Mouse (Mus musculus) heart, adult 2 months (tissue): ENCODE data around the gene Fads2. TPM values are rescaled to one million over a fixed set of nuclear protein-coding genes. Genes with fewer than 3 reads are reported as not detected.

Source experiments
- DNase-seq, 2 experiments: peaks; one replicate each; pipeline ENCODE4 v3.0.0; 2021
- H3K27ac ChIP-seq: fragments of 200-600 bp; 2 replicates; pipeline ENCODE4 v1.8.1; 2022
- H3K27me3 ChIP-seq: fragments of 200-500 bp; 2 replicates; pipeline ENCODE4 v1.6.1; 2012; ENCODE audit warnings: mild to moderate bottlenecking, low read length, inconsistent platforms, mixed read lengths; ENCODE audit not compliant: control insufficient read depth, insufficient read depth
- H3K36me3 ChIP-seq: fragments of 200-500 bp; 2 replicates; pipeline ENCODE4 v1.6.1; 2012; ENCODE audit warnings: low read length, inconsistent platforms; ENCODE audit not compliant: control insufficient read depth, insufficient read depth
- H3K4me1 ChIP-seq: fragments of 200-500 bp; 2 replicates; pipeline ENCODE4 v1.6.1; 2011; ENCODE audit warnings: low read length; ENCODE audit not compliant: control insufficient read depth, insufficient read depth
- H3K4me3 ChIP-seq: fragments of 200-600 bp; 2 replicates; pipeline ENCODE4 v1.8.1; 2022
- H3K79me2 ChIP-seq: fragments of 200-500 bp; replicated peaks from 2 replicates; pipeline ENCODE4 v1.6.1; 2012; ENCODE audit warnings: mild to moderate bottlenecking, inconsistent platforms, low read length, moderate library complexity, mixed read lengths; ENCODE audit not compliant: control insufficient read depth, insufficient read depth
- H3K9ac ChIP-seq: fragments of 200-500 bp; 2 replicates; pipeline ENCODE4 v1.6.1; 2012; ENCODE audit warnings: low read depth, mild to moderate bottlenecking, control low read depth, inconsistent platforms, low read length, mixed read lengths
- CTCF ChIP-seq: fragments of 200-600 bp; IDR thresholded peaks from 2 replicates; pipeline ENCODE4 v1.8.1; 2022; ENCODE audit warnings: antibody characterized with exemption, mild to moderate bottlenecking, moderate library complexity
- EP300 ChIP-seq: fragments of 200-500 bp; IDR thresholded peaks from 2 replicates; pipeline ENCODE4 v1.6.1; 2011; ENCODE audit warnings: low read depth, low read length, control low read depth; ENCODE audit not compliant: insufficient read depth
- POLR2A ChIP-seq: fragments of 200-500 bp; IDR thresholded peaks from 2 replicates; pipeline ENCODE4 v1.6.1; 2011; ENCODE audit warnings: mild to moderate bottlenecking, low read depth, low read length, control low read depth; ENCODE audit not compliant: insufficient read depth
- WGBS: fragments of 180-500 bp; shearing (Covaris S2); methylation state at CpG from one replicate; pipeline ENCODE4 v1.1.7; 2018; 5-methylcytosine and 5-hydroxymethylcytosine counted together
- intact Hi-C: fragments of 180-260 bp; cut with DNase I; formaldehyde crosslinking; loops from one replicate; pipeline ENCODE4 v1.15.1; 2025
- polyA plus RNA-seq: library from polyadenylated mRNA; depleted of rRNA; stranded (reverse); fragments of >200 nt; gene quantifications from 2 replicates; pipeline ENCODE4 v1.2.3, GENCODE M21; 2012
- total RNA-seq, 2 experiments: library from RNA; stranded (reverse); gene quantifications; 2 replicates each; pipeline ENCODE4 v1.2.3; 2021

Gene Fads2
- total and polyA plus RNA-seq, 3 experiments, result 5.3 to 13.3 (median 6.3) TPM

DNA sequence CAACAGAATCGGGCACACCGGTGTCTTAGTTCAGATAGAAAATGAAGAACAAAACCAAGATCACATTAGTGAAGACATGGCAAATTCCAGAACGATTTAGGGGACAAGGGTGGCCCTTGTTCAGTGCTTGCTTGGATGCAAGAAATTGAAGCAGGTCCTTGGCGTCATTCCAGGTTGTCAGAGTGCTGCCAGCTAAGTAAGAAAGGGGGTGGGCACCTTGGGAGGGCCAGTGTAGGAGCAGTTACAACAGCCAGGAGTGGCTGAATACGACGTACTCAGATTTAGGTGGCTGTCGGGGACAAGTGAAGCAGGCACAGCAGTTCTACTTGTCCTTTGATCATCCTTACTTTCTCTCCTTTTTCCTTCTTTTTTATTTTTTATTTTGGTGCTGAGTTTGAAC, 33.8 kb downstream of the Fads2 start:
- TF ChIP-seq CTCF, result no peak
- TF ChIP-seq POLR2A, result no peak
- TF ChIP-seq EP300, result no peak
- Histone ChIP-seq H3K4me3 (no peak overlapping the region), H3K27ac (no peak overlapping the region), H3K27me3 (no peaks in the 10 kb centered on the region), H3K79me2 (no peaks in the 10 kb centered on the region), H3K9ac (no peak overlapping the region), H3K36me3 (no peaks in the 10 kb centered on the region), H3K4me1 (peaks cover 6% of the 10 kb centered on the region; the same call in 1 of the 2 replicates)
- WGBS, result 82% methylated on average over 7 of the region's 7 CpGs
- intact Hi-C loops, result no loop called here
- no peak for DNase-seq

GRCm38 (mm10) chr19:10066502-10066901, 35.0 kb downstream of the Fads2 start:
- no peak overlapping the region for H3K4me3 ChIP-seq
- no peak for TF ChIP-seq CTCF
- intact Hi-C loops, result no loop called here
- no peak for DNase-seq
- H3K27me3 ChIP-seq, result no peaks in the 10 kb centered on the region
- no peak overlapping the region for H3K27ac ChIP-seq
- no peaks in the 10 kb centered on the region for H3K79me2 ChIP-seq
- no peaks in the 10 kb centered on the region for H3K36me3 ChIP-seq
- H3K4me1 ChIP-seq, result peaks cover 6% of the 10 kb centered on the region; the same call in 1 of the 2 replicates
- WGBS, result 85% methylated on average over 3 of the region's 3 CpGs
- no peak overlapping the region for H3K9ac ChIP-seq

GRCm38 (mm10) chr19:10066189-10066500, 35.4 kb downstream of the Fads2 start:
- H3K27ac ChIP-seq, result no peak overlapping the region
- H3K4me3 ChIP-seq, result no peak overlapping the region
- no peaks in the 10 kb centered on the region for H3K79me2 ChIP-seq
- WGBS, result 87% methylated on average over 4 of the region's 4 CpGs
- no peak overlapping the region for H3K9ac ChIP-seq
- intact Hi-C loops, result no loop called here
- H3K27me3 ChIP-seq, result no peaks in the 10 kb centered on the region
- H3K36me3 ChIP-seq, result no peaks in the 10 kb centered on the region
- peaks cover 6% of the 10 kb centered on the region; the same call in 1 of the 2 replicates for H3K4me1 ChIP-seq
- no peak for DNase-seq
- TF ChIP-seq EP300, result no peak
- no peak for TF ChIP-seq CTCF
- no peak for TF ChIP-seq POLR2A

DNA sequence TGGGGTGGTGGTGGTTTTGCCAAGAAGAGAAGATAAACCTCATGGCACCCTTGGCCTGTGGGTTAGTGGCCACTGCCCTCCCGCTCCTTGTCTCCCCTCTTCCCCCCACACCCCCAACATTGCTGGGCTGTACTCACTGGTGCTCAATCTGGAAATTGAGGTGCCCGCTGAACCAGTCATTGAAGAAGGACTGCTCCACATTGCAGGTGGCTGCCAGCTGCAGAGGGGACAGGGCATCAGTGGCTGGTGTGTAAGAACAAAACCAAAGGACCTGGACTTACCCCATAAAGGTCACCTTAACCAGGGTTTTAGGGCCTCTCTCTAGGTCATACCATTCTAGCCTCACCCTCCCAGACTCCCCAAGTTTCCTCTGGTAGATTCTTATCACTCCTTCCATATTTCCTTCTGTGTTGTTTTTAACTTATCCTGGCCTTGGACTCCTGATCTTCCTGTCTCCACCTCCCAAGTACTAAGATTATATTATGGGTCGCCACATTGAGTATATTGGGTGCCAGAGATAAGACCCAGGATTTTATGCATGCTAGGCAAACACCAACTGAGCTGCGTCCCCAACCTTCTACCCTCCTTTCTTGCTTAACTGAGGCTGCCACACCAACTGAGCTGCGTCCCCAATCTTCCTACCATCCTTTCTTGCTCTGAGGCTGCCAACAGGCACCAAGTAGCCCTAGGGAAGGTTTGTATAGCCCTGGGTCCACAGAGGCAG, 35.9 kb downstream of the Fads2 start:
- TF ChIP-seq EP300 (no peak), POLR2A (no peak), CTCF (no peak)
- H3K79me2 ChIP-seq, result no peaks in the 10 kb centered on the region
- H3K27ac ChIP-seq, result no peak overlapping the region
- H3K9ac ChIP-seq, result no peak overlapping the region
- H3K36me3 ChIP-seq, result no peaks in the 10 kb centered on the region
- no peak overlapping the region for H3K4me3 ChIP-seq
- no peak for DNase-seq
- intact Hi-C loops, result no loop called here
- WGBS, result 70% methylated on average over 5 of the region's 5 CpGs
- H3K27me3 ChIP-seq, result no peaks in the 10 kb centered on the region
- peaks cover 6% of the 10 kb centered on the region for H3K4me1 ChIP-seq

GRCm38 (mm10) chr19:10064173-10065012, 37.2 kb downstream of the Fads2 start:
- TF ChIP-seq POLR2A (no peak), CTCF (no peak), EP300 (no peak)
- H3K4me1 ChIP-seq, result peaks cover 6% of the 10 kb centered on the region
- DNase-seq, result no peak
- no peaks in the 10 kb centered on the region for H3K27me3 ChIP-seq
- H3K9ac ChIP-seq, result no peak overlapping the region
- WGBS, result 55% methylated on average over 10 of the region's 10 CpGs
- H3K79me2 ChIP-seq, result no peaks in the 10 kb centered on the region
- no peak overlapping the region for H3K4me3 ChIP-seq
- no peaks in the 10 kb centered on the region for H3K36me3 ChIP-seq
- intact Hi-C loops, result no loop called here
- H3K27ac ChIP-seq, result no peak overlapping the region

DNA sequence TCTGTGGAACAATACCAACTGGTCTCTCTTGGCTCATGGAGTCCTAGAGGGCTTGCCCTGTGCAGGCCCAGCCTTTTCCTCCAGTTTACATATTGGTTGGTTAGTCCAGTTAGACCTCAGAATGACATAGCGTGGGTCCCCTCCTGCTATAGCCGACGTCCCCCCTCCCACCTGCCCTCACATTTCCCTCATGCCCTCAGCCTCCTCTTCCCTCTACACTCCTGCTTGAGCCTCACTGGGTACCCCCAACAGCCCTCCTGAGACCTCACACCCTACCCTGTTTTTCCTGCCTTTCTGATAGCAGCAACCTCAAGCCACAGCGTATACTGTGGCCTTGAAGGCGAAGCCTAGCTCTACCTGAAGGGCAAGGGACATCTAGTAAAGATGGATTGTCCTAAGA, 38.7 kb downstream of the Fads2 start:
- Histone ChIP-seq H3K36me3 (no peaks in the 10 kb centered on the region), H3K4me1 (peaks cover 6% of the 10 kb centered on the region), H3K9ac (no peak overlapping the region), H3K27me3 (no peaks in the 10 kb centered on the region), H3K79me2 (no peaks in the 10 kb centered on the region), H3K4me3 (no peak overlapping the region), H3K27ac (no peak overlapping the region)
- intact Hi-C loops, result no loop called here
- 88% methylated on average over 5 of the region's 5 CpGs for WGBS
- TF ChIP-seq EP300, result no peak
- no peak for TF ChIP-seq CTCF
- no peak for TF ChIP-seq POLR2A
- DNase-seq, result no peak
